Mouse (Mus musculus) brown adipose tissue, adult 24 weeks (tissue): ENCODE measurements around the gene Macrod1. TPM values are rescaled to one million over a fixed set of nuclear protein-coding genes. Genes with fewer than 3 reads are reported as not detected.
A peak's percentile ranks its signal among the peaks of the same experiment; 100 is the strongest.

ENCODE experiments used
- H3K27ac ChIP-seq: fragments of 200-500 bp; replicated peaks from 2 replicates; pipeline ENCODE4 v1.5.1; 2012; ENCODE audit warnings: low read depth, mild to moderate bottlenecking, low read length
- H3K4me1 ChIP-seq: fragments of 200-500 bp; 2 replicates; pipeline ENCODE4 v1.6.1; 2012; ENCODE audit warnings: low read length, mixed read lengths; ENCODE audit not compliant: control insufficient read depth, insufficient read depth, insufficient read length
- H3K4me3 ChIP-seq: fragments of 200-500 bp; 2 replicates; pipeline ENCODE4 v1.5.1; 2012; ENCODE audit warnings: low read depth, mild to moderate bottlenecking, low read length, moderate library complexity; ENCODE audit not compliant: insufficient read depth
- polyA plus RNA-seq: library from polyadenylated mRNA; stranded (reverse); fragments of >200 nt; gene quantifications from 2 replicates; pipeline ENCODE4 v1.2.4, GENCODE M21; 2012; ENCODE audit not compliant: missing spikeins, insufficient read depth, insufficient read length

Macrod1 gene
- polyA plus RNA-seq, 1 experiment = 155 TPM

GRCm38 (mm10) chr19:7128551-7129475 is 72.2 kb downstream of the Macrod1 start:
- Histone ChIP-seq H3K27ac (no peak overlapping the region), H3K4me1 (0 out of 2 replicates have a peak, but pooled peaks cover under 1% of the 10 kb centered on the region), H3K4me3 (no peak overlapping the region)

DNA sequence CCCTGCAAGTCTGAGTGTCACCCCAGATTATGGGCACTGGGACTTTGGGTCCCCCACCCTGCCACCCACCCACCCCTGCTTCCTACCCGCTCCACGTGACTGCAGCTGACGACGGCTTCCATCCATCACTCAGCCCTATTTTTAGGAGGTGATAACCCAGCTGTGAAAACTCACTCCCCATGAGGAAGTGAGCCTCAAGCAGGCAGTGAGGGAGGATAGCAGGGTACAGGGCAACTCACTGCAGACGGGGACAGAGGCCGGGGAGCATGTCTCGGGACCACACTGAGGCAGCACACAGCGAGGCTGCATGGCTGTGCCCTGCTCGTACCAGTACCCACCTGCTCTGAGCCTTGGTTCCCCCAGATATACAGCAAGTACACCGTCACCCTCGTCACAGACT is 73.7 kb downstream of the Macrod1 start:
- Histone ChIP-seq H3K4me1 (0 out of 2 replicates have a peak, but pooled peaks cover 4% of the 10 kb centered on the region), H3K27ac (no peak overlapping the region), H3K4me3 (no peak overlapping the region)

DNA sequence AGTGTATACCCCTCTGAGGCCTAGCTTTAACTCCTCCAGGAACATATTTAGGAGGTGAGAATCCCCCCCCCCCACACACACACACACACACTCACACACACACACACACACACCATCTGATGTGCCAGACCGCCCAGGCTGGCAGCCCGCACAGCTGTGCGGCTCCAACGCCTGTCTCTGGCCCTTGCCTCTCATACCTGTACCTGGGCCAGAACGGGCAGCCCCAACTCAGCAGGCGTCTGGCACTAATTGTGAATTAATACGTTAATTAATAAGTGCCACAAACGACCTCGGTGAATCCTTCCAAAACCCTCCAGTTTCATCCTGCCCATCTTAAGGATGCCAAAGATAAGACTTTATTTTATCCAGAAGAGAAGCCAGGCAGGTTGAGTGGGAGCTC is 76.8 kb downstream of the Macrod1 start:
- H3K4me3 ChIP-seq = no peak overlapping the region
- no peak overlapping the region for H3K27ac ChIP-seq
- 0 out of 2 replicates have a peak, but pooled peaks cover 4% of the 10 kb centered on the region for H3K4me1 ChIP-seq

GRCm38 (mm10) chr19:7134631-7135091 is 78.1 kb downstream of the Macrod1 start:
- Histone ChIP-seq H3K4me1 (0 out of 2 replicates have a peak, but pooled peaks cover 4% of the 10 kb centered on the region), H3K27ac (no peak overlapping the region), H3K4me3 (no peak overlapping the region)

DNA sequence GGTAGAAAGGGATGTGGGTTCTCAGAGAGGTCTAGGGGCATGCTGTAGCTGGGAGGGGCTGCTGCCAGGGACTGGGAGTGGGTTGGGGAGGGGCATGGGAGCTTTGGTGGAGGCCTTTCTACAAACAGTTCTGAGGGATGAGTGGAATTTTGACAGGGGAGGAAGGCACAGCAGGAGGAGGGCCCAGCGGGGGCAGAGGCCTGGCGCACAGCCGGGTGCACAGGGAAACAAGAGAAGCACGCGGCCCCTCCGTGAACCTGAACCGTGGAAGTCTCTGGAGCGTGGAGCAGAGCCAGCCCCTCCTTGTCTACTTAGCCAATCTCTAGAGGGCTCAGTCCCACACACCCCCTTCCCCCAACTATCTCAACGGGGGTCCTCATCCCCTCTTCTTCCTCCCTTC is 78.9 kb downstream of the Macrod1 start:
- Histone ChIP-seq H3K4me1 (0 out of 2 replicates have a peak, but pooled peaks cover 4% of the 10 kb centered on the region), H3K4me3 (no peak overlapping the region), H3K27ac (no peak overlapping the region)

GRCm38 (mm10) chr19:7136016-7136415 is 79.4 kb downstream of the Macrod1 start:
- Histone ChIP-seq H3K4me3 (no peak overlapping the region), H3K27ac (no peak overlapping the region), H3K4me1 (0 out of 2 replicates have a peak, but pooled peaks cover 4% of the 10 kb centered on the region)

DNA sequence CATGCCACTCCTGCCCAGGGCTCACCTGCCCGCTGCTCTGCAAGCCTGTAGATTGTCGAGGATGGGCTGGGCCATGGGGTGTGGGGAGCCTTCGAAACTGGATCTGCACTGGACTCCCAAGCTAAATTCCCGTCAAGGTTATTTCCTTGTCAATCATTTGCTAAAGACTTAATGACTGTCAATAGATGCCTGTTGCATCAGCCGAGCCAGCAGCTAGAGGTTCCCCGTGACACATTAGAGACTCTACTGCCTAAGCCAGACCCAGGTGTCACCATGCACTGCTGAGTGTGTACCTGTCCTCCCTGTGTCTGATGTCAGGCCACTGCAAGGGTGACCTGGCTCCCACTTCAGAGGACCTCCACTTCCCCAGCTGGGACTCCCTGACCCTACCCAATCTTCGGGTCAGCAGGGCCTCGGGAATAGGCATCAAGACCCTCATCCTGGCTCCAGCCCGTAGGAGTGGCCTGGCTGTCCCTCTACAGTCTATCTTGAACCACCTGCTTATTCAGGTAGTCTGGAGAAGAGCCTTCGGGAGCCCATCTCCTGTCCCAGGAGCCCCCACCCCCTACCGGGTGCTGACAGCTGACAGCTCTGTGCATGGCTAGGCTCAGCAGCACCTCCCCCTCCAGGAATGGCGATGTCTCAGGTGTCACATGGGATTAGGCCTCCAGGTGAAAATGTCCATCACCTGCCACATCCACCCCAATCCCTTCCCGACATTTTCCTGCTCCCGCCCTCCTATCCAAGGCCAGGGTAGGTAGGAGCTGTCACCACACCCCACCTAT is 80.3 kb downstream of the Macrod1 start:
- Histone ChIP-seq H3K27ac (no peak overlapping the region), H3K4me3 (no peak overlapping the region), H3K4me1 (0 out of 2 replicates have a peak, but pooled peaks cover 4% of the 10 kb centered on the region)

DNA sequence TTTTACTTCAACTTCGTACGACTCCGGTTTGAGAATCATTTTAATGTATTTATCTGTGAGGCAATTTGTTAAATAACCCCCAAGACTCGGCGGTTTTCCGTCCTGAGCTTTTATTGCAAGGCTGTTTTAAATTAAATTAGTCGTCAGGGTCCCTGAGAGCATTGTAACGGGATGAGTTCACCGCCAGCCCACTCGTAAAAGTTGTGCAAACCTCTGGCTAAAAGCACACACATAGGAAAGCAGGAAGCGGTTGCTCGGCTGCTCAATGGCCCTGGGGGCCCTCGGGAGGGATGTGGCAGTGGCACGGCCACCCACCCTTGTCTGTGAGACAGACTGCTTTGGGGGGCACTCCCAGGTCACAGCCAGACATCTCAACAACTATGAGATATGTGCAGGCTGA is 81.7 kb downstream of the Macrod1 start:
- Histone ChIP-seq H3K27ac (no peak overlapping the region), H3K4me1 (0 out of 2 replicates have a peak, but pooled peaks cover 4% of the 10 kb centered on the region), H3K4me3 (no peak overlapping the region)

DNA sequence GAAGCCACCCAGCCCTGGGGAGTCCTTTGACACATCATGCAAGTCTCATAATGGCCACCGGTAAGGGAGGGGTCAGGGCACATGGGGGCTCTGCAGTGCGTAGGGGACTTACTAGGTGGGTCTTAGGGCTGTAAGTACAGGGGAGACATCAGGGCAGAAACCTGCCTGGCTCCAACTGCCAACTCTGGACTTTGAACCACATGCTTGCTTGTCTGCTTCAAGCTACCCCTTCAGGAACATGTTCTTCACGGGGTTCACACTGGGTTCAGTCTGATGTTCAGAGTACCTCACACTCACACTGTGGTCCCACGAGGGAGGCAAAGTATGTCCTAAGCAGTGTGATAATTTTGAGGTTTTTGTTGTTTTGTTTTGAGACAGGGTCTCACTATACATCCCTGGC is 82.7 kb downstream of the Macrod1 start:
- Histone ChIP-seq H3K27ac (no peak overlapping the region), H3K4me3 (no peak overlapping the region), H3K4me1 (peaks cover 4% of the 10 kb centered on the region)

DNA sequence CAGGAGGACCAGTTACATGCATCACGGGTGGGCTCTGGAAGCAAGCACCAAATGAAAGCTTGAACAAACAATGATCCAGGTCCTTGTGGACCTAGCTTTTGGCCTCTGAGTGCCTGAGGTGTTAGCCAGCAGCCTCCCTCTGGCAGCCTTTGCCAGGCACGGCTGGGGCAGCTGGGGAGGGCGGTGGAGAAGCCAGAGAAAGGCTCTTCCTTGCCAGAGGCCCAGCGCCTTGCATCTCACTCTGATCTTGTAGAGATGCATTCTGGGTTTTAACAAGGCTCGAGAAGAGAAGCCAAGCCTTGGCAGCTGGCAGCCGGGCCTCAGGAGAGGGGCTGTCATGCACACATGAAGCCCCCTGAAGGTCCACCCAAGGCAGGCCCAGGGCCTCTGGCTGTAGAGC is 83.8 kb downstream of the Macrod1 start:
- Histone ChIP-seq H3K4me1 (peaks cover 4% of the 10 kb centered on the region), H3K27ac (no peak overlapping the region)

GRCm38 (mm10) chr19:7140856-7141421 is 84.3 kb downstream of the Macrod1 start:
- Histone ChIP-seq H3K27ac (no peak overlapping the region), H3K4me1 (peaks cover 4% of the 10 kb centered on the region), H3K4me3 (no peak overlapping the region)

More for the DNA sequence above, 83.8 kb downstream of the Macrod1 start:
- no peak overlapping the region for H3K4me3 ChIP-seq

DNA sequence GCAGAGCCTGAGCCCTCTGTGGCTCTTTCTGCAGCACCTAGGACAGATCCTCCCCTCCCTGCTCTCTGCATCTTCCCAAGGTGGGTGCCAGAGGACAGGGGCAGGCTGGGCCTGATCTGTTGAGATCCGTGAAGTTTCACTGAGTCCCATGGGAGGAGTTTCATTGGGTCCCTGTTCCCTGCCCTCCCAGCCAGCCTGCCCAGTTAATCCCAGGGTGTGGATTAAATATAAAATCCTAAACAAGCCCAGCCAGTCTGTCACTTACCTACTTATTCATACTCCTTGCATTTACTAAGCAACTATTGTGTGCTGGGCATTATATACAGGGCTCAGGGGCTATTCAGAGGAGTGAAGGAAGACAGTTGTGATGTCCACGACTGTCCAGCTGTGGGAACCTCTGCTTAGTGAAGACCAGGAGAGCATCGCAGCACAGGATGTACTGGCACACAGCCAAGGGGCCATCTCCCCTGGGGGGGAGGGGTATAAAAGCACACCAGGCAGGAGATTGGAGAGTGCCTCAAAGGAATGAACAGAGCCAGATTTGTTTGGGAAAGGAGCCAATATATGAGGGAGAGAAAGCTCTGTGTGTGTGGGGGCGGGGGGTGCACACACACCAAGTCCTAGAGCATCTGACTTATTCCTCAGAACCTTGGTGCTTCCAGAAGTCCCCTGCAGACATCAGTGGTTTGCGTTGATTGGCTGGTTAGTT is 85.8 kb downstream of the Macrod1 start:
- H3K4me1 ChIP-seq = peaks cover 4% of the 10 kb centered on the region
- H3K4me3 ChIP-seq = no peak overlapping the region
- no peak overlapping the region for H3K27ac ChIP-seq

GRCm38 (mm10) chr19:7143854-7144253 is 87.2 kb downstream of the Macrod1 start:
- Histone ChIP-seq H3K4me3 (peak overlapping the region; percentile 38), H3K4me1 (peaks cover 5% of the 10 kb centered on the region), H3K27ac (no peak overlapping the region)

DNA sequence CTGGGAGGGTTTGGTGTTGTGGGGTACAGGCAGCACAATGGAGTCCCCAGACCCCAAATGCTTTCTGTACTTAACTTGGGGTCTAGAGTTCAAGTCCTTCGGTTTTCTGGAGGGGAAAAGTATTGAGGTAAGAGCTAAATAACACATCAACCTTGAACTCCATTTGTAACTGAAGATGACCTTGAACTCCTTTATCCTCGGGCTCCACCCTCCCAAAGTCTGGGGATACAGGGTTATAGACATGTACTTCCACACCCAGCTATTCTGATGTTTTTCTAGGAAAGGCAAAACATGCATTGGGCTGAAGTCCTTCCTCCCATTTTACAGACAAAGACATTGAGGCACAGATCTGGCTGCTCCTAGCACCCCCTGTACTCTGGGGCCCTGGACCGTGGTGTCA is 87.8 kb downstream of the Macrod1 start:
- Histone ChIP-seq H3K4me3 (no peak overlapping the region), H3K4me1 (peaks cover 8% of the 10 kb centered on the region), H3K27ac (no peak overlapping the region)
